Mouse (Mus musculus): Measurements from ENCODE around the gene Stox2. TPM values are rescaled to one million over a fixed set of nuclear protein-coding genes. Genes with fewer than 3 reads are reported as not detected.

Gene Stox2
- polyA plus RNA-seq, 1 experiment from 2014 or later = 18.5 TPM

- H3K4me1 ChIP-seq (ENCODE audit: control insufficient read depth, insufficient read depth, low read length) = no peaks in the 10 kb centered on the region
- H3K4me2 ChIP-seq (ENCODE audit: low read depth, severe bottlenecking) = no peak overlapping the region
- DNase-seq (ENCODE audit: low spot score) = no peak
- H3K36me3 ChIP-seq (ENCODE audit: control insufficient read depth, insufficient read depth, low read length) = no peaks in the 10 kb centered on the region
- WGBS = 90% methylated on average over 10 of the region's 10 CpGs
- H3K4me3 ChIP-seq (ENCODE audit: low read depth, low read length) = no peak overlapping the region
- no peaks in the 10 kb centered on the region for H3K9me3 ChIP-seq (ENCODE audit: control insufficient read depth, low read length)
- no peak for ATAC-seq (ENCODE audit: insufficient number of reproducible peaks, low FRiP score, low TSS enrichment, low read depth)
- no peak overlapping the region for H3K9ac ChIP-seq (ENCODE audit: low read length)
- H3K27me3 ChIP-seq (ENCODE audit: control insufficient read depth, insufficient read depth, low read length) = no peaks in the 10 kb centered on the region
- no peak overlapping the region for H3K27ac ChIP-seq (replicated peaks; ENCODE audit: low read depth, low read length)
Measured at GRCm38 (mm10) chr8:47391844-47392243, 54.3 kb downstream of the Stox2 start.

- Histone ChIP-seq H3K9me3 (ENCODE audit: control insufficient read depth, low read length) (no peaks in the 10 kb centered on the region), H3K27ac (replicated peaks; ENCODE audit: low read depth, low read length) (no peak overlapping the region), H3K4me2 (ENCODE audit: low read depth, severe bottlenecking) (no peak overlapping the region), H3K4me1 (ENCODE audit: control insufficient read depth, insufficient read depth, low read length) (no peaks in the 10 kb centered on the region), H3K27me3 (ENCODE audit: control insufficient read depth, insufficient read depth, low read length) (no peaks in the 10 kb centered on the region), H3K4me3 (ENCODE audit: low read depth, low read length) (no peak overlapping the region), H3K36me3 (ENCODE audit: control insufficient read depth, insufficient read depth, low read length) (no peaks in the 10 kb centered on the region), H3K9ac (ENCODE audit: low read length) (no peak overlapping the region)
- WGBS = 87% methylated on average over 3 of the region's 3 CpGs
- DNase-seq (ENCODE audit: low spot score) = no peak
- ATAC-seq (ENCODE audit: insufficient number of reproducible peaks, low FRiP score, low TSS enrichment, low read depth) = no peak
Measured at GRCm38 (mm10) chr8:47389430-47389829, 56.7 kb downstream of the Stox2 start.

GRCm38 (mm10) chr8:47388171-47388570 is 58.0 kb downstream of the Stox2 start:
- ATAC-seq (ENCODE audit: insufficient number of reproducible peaks, low FRiP score, low TSS enrichment, low read depth) (no peak), DNase-seq (ENCODE audit: low spot score) (no peak)
- Histone ChIP-seq H3K4me3 (ENCODE audit: low read depth, low read length) (no peak overlapping the region), H3K27me3 (ENCODE audit: control insufficient read depth, insufficient read depth, low read length) (no peaks in the 10 kb centered on the region), H3K4me2 (ENCODE audit: low read depth, severe bottlenecking) (no peak overlapping the region), H3K9ac (ENCODE audit: low read length) (no peak overlapping the region), H3K27ac (replicated peaks; ENCODE audit: low read depth, low read length) (no peak overlapping the region), H3K4me1 (ENCODE audit: control insufficient read depth, insufficient read depth, low read length) (no peaks in the 10 kb centered on the region), H3K9me3 (ENCODE audit: control insufficient read depth, low read length) (no peaks in the 10 kb centered on the region), H3K36me3 (ENCODE audit: control insufficient read depth, insufficient read depth, low read length) (no peaks in the 10 kb centered on the region)
- WGBS = 76% methylated on average over 12 of the region's 12 CpGs

GRCm38 (mm10) chr8:47385810-47386209 is 60.4 kb downstream of the Stox2 start:
- DNase-seq (ENCODE audit: low spot score) = no peak
- no peaks in the 10 kb centered on the region for H3K27me3 ChIP-seq (ENCODE audit: control insufficient read depth, insufficient read depth, low read length)
- no peak overlapping the region for H3K4me2 ChIP-seq (ENCODE audit: low read depth, severe bottlenecking)
- H3K27ac ChIP-seq (replicated peaks; ENCODE audit: low read depth, low read length) = no peak overlapping the region
- WGBS = 67% methylated on average over 1 of the region's 1 CpGs
- H3K9ac ChIP-seq (ENCODE audit: low read length) = no peak overlapping the region
- H3K36me3 ChIP-seq (ENCODE audit: control insufficient read depth, insufficient read depth, low read length) = no peaks in the 10 kb centered on the region
- no peak for ATAC-seq (ENCODE audit: insufficient number of reproducible peaks, low FRiP score, low TSS enrichment, low read depth)
- no peaks in the 10 kb centered on the region for H3K4me1 ChIP-seq (ENCODE audit: control insufficient read depth, insufficient read depth, low read length)
- no peak overlapping the region for H3K4me3 ChIP-seq (ENCODE audit: low read depth, low read length)
- H3K9me3 ChIP-seq (ENCODE audit: control insufficient read depth, low read length) = no peaks in the 10 kb centered on the region

GRCm38 (mm10) chr8:47384151-47384550 is 62.0 kb downstream of the Stox2 start:
- Histone ChIP-seq H3K4me1 (ENCODE audit: control insufficient read depth, insufficient read depth, low read length) (no peaks in the 10 kb centered on the region), H3K27me3 (ENCODE audit: control insufficient read depth, insufficient read depth, low read length) (no peaks in the 10 kb centered on the region), H3K27ac (replicated peaks; ENCODE audit: low read depth, low read length) (no peak overlapping the region), H3K9me3 (ENCODE audit: control insufficient read depth, low read length) (no peaks in the 10 kb centered on the region), H3K4me2 (ENCODE audit: low read depth, severe bottlenecking) (no peak overlapping the region), H3K4me3 (ENCODE audit: low read depth, low read length) (no peak overlapping the region), H3K9ac (ENCODE audit: low read length) (no peak overlapping the region), H3K36me3 (ENCODE audit: control insufficient read depth, insufficient read depth, low read length) (no peaks in the 10 kb centered on the region)
- ATAC-seq (ENCODE audit: insufficient number of reproducible peaks, low FRiP score, low TSS enrichment, low read depth) (no peak), DNase-seq (ENCODE audit: low spot score) (no peak)
- 91% methylated on average over 5 of the region's 5 CpGs for WGBS

- Histone ChIP-seq H3K27ac (replicated peaks; ENCODE audit: low read depth, low read length) (no peak overlapping the region), H3K4me2 (ENCODE audit: low read depth, severe bottlenecking) (no peak overlapping the region), H3K36me3 (ENCODE audit: control insufficient read depth, insufficient read depth, low read length) (no peaks in the 10 kb centered on the region), H3K4me3 (ENCODE audit: low read depth, low read length) (no peak overlapping the region), H3K9ac (ENCODE audit: low read length) (no peak overlapping the region), H3K4me1 (ENCODE audit: control insufficient read depth, insufficient read depth, low read length) (no peaks in the 10 kb centered on the region), H3K27me3 (ENCODE audit: control insufficient read depth, insufficient read depth, low read length) (no peaks in the 10 kb centered on the region), H3K9me3 (ENCODE audit: control insufficient read depth, low read length) (no peaks in the 10 kb centered on the region)
- ATAC-seq (ENCODE audit: insufficient number of reproducible peaks, low FRiP score, low TSS enrichment, low read depth) (no peak), DNase-seq (ENCODE audit: low spot score) (no peak)
- WGBS = 94% methylated on average over 9 of the region's 9 CpGs
Measured at GRCm38 (mm10) chr8:47383632-47384031, 62.5 kb downstream of the Stox2 start.

- 74% methylated on average over 3 of the region's 3 CpGs for WGBS
- DNase-seq (ENCODE audit: low spot score) = no peak
Measured at GRCm38 (mm10) chr8:47381216-47381615, 64.9 kb downstream of the Stox2 start.

GRCm38 (mm10) chr8:47380725-47381124 is 65.4 kb downstream of the Stox2 start:
- Histone ChIP-seq H3K4me2 (ENCODE audit: low read depth, severe bottlenecking) (no peak overlapping the region), H3K27me3 (ENCODE audit: control insufficient read depth, insufficient read depth, low read length) (no peaks in the 10 kb centered on the region), H3K27ac (replicated peaks; ENCODE audit: low read depth, low read length) (no peak overlapping the region), H3K36me3 (ENCODE audit: control insufficient read depth, insufficient read depth, low read length) (no peaks in the 10 kb centered on the region), H3K4me1 (ENCODE audit: control insufficient read depth, insufficient read depth, low read length) (no peaks in the 10 kb centered on the region), H3K9me3 (ENCODE audit: control insufficient read depth, low read length) (no peaks in the 10 kb centered on the region), H3K9ac (ENCODE audit: low read length) (no peak overlapping the region), H3K4me3 (ENCODE audit: low read depth, low read length) (no peak overlapping the region)
- ATAC-seq (ENCODE audit: insufficient number of reproducible peaks, low FRiP score, low TSS enrichment, low read depth) = no peak
- WGBS = 86% methylated on average over 6 of the region's 6 CpGs
- no peak for DNase-seq (ENCODE audit: low spot score)

More at GRCm38 (mm10) chr8:47381216-47381615, 64.9 kb downstream of the Stox2 start:
- Histone ChIP-seq H3K27me3 (ENCODE audit: control insufficient read depth, insufficient read depth, low read length) (no peaks in the 10 kb centered on the region), H3K4me3 (ENCODE audit: low read depth, low read length) (no peak overlapping the region), H3K9me3 (ENCODE audit: control insufficient read depth, low read length) (no peaks in the 10 kb centered on the region), H3K27ac (replicated peaks; ENCODE audit: low read depth, low read length) (no peak overlapping the region), H3K4me1 (ENCODE audit: control insufficient read depth, insufficient read depth, low read length) (no peaks in the 10 kb centered on the region), H3K36me3 (ENCODE audit: control insufficient read depth, insufficient read depth, low read length) (no peaks in the 10 kb centered on the region), H3K4me2 (ENCODE audit: low read depth, severe bottlenecking) (no peak overlapping the region), H3K9ac (ENCODE audit: low read length) (no peak overlapping the region)
- no peak for ATAC-seq (ENCODE audit: insufficient number of reproducible peaks, low FRiP score, low TSS enrichment, low read depth)

- no peak overlapping the region for H3K9ac ChIP-seq (ENCODE audit: low read length)
- no peaks in the 10 kb centered on the region for H3K4me1 ChIP-seq (ENCODE audit: control insufficient read depth, insufficient read depth, low read length)
- H3K9me3 ChIP-seq (ENCODE audit: control insufficient read depth, low read length) = no peaks in the 10 kb centered on the region
- no peak for DNase-seq (ENCODE audit: low spot score)
- H3K4me3 ChIP-seq (ENCODE audit: low read depth, low read length) = no peak overlapping the region
- H3K36me3 ChIP-seq (ENCODE audit: control insufficient read depth, insufficient read depth, low read length) = no peaks in the 10 kb centered on the region
- no peak overlapping the region for H3K4me2 ChIP-seq (ENCODE audit: low read depth, severe bottlenecking)
- no peaks in the 10 kb centered on the region for H3K27me3 ChIP-seq (ENCODE audit: control insufficient read depth, insufficient read depth, low read length)
- H3K27ac ChIP-seq (replicated peaks; ENCODE audit: low read depth, low read length) = no peak overlapping the region
- no peak for ATAC-seq (ENCODE audit: insufficient number of reproducible peaks, low FRiP score, low TSS enrichment, low read depth)
- WGBS = 67% methylated on average over 3 of the region's 3 CpGs
Measured at GRCm38 (mm10) chr8:47380075-47380474, 66.1 kb downstream of the Stox2 start.

Data from limb, embryonic 11.5 days (tissue).